Comparison of ENCODE assay signal across 21 mouse cellular contexts in the genomic region with DNA sequence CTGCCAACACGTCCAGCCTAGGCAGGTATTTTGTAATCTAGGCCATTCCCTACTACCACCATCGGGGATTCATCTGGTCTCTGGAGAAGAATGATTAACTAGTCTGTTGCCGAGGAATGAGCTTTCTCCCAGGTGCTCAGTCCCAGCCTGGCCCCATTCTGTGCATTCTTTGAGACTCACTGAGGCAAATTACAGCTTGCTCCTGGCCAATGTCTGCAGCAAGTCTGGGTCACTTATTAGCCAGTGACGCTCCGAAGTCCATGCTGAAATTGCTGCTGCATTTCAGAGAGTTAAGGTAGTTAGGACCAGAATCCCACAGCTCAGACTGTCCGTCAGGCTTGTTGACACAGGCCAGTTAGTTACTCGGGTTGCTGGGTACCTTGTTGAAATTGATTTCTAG. TPM values are rescaled to one million over a fixed set of nuclear protein-coding genes. Genes with fewer than 3 reads are reported as not detected.
DNase-seq lines count a peak whose midpoint lies in the region; ATAC-seq and TF ChIP-seq lines count a peak whose summit lies in the region.
"Had no signal": no experiment of that assay in that cellular context is flagged by ENCODE, and none has a peak within 500 bp of the region (broad histone marks: within the 10 kb centered on the region; RNA-seq: fewer than 3 reads in every experiment).

No protein-coding gene starts in this region.

- no peak for TF ChIP-seq EP300 in stomach, postnatal 0 days (optimal IDR thresholded peaks at IDR 0.05)

- H3K4me2 ChIP-seq in stomach, embryonic 15.5 days, result no peak overlapping the region
- no peak overlapping the region for H3K4me2 ChIP-seq in stomach, postnatal 0 days (replicated peaks; ENCODE audit: low read depth)
- no peak overlapping the region; the same call in 1 of the 2 replicates for H3K4me2 ChIP-seq in liver, embryonic 12.5 days
- H3K4me2 ChIP-seq: forebrain, embryonic 13.5 days; heart, embryonic 12.5 days; limb, embryonic 12.5 days; midbrain, embryonic 15.5 days had no signal

- no peak overlapping the region for H3K4me3 ChIP-seq in stomach, embryonic 15.5 days (replicated peaks)
- H3K4me3 ChIP-seq in stomach, postnatal 0 days (ENCODE audit: low read depth, low read length), result no peak overlapping the region
- no peak overlapping the region for H3K4me3 ChIP-seq in liver, embryonic 12.5 days
- H3K4me3 ChIP-seq in gastrocnemius, adult 2 months, result no peak overlapping the region
- H3K4me3 ChIP-seq: forebrain, embryonic 13.5 days; heart, embryonic 12.5 days; layer of hippocampus, adult 2 months; limb, embryonic 12.5 days; midbrain, embryonic 15.5 days had no signal

- ATAC-seq in stomach, embryonic 15.5 days (ENCODE audit: insufficient read depth, low FRiP score, low read depth), result 0 out of 2 replicates have a peak, but pooled peaks have one; percentile 24
- no peak for ATAC-seq in stomach, postnatal 0 days (ENCODE audit: low FRiP score, low TSS enrichment)
- no peak for ATAC-seq in liver, embryonic 12.5 days
- ATAC-seq: CD4-positive, CD25-positive, alpha-beta regulatory T cell, adult 4 months; forebrain, embryonic 13.5 days; hindbrain, embryonic 16.5 days; midbrain, embryonic 15.5 days had no signal

- no peak for DNase-seq in stomach, postnatal 0 days (ENCODE audit: low spot score)
- DNase-seq in kidney, postnatal 10 days, result peak; percentile 73
- DNase-seq in gastrocnemius, adult 2 months, result no peak
- DNase-seq in testis, postnatal 10 days (ENCODE audit: low spot score), result no peak
- DNase-seq in ovary, postnatal 10 days (ENCODE audit: low spot score), result no peak
- no peak for DNase-seq in left cerebral cortex, adult 18-20 months (ENCODE audit: low spot score in 2 of 2)
- DNase-seq: adrenal gland, adult 2 months; cerebellum, postnatal 36 days; heart, postnatal 36 days; spleen, adult 18-20 months; thymus, postnatal 25 days had no signal

- H3K27me3 ChIP-seq in stomach, embryonic 15.5 days (replicated peaks), result no peaks in the 10 kb centered on the region
- H3K27me3 ChIP-seq in stomach, postnatal 0 days (ENCODE audit: control insufficient read depth, insufficient read depth, low read length), result no peaks in the 10 kb centered on the region
- no peaks in the 10 kb centered on the region for H3K27me3 ChIP-seq in liver, embryonic 12.5 days (replicated peaks)
- H3K27me3 ChIP-seq: forebrain, embryonic 13.5 days; heart, embryonic 12.5 days; limb, embryonic 12.5 days; midbrain, embryonic 15.5 days had no signal

- H3K9ac ChIP-seq in stomach, embryonic 15.5 days, result no peak overlapping the region
- H3K9ac ChIP-seq in stomach, postnatal 0 days (ENCODE audit: low read length), result no peak overlapping the region
- H3K9ac ChIP-seq in liver, embryonic 12.5 days, result 0 out of 2 replicates have a peak overlapping the region, but pooled peaks have one; percentile 17
- H3K9ac ChIP-seq: forebrain, embryonic 13.5 days; heart, embryonic 12.5 days; limb, embryonic 12.5 days; midbrain, embryonic 15.5 days had no signal

- H3K27ac ChIP-seq in stomach, embryonic 15.5 days, result no peak overlapping the region
- no peak overlapping the region for H3K27ac ChIP-seq in stomach, postnatal 0 days (replicated peaks)
- H3K27ac ChIP-seq in liver, embryonic 12.5 days, result peak overlapping the region; percentile 77
- H3K27ac ChIP-seq in gastrocnemius, adult 2 months, result no peak overlapping the region
- H3K27ac ChIP-seq: forebrain, embryonic 13.5 days; layer of hippocampus, adult 2 months; limb, embryonic 12.5 days; midbrain, embryonic 15.5 days had no signal

- intact Hi-C loops in gastrocnemius, adult 2 months (cut with DNase I), result no loop called here

- H3K4me1 ChIP-seq in stomach, embryonic 15.5 days, result no peaks in the 10 kb centered on the region
- H3K4me1 ChIP-seq in stomach, postnatal 0 days (replicated peaks; ENCODE audit: control insufficient read depth, insufficient read depth), result no peaks in the 10 kb centered on the region
- peaks cover 98% of the 10 kb centered on the region for H3K4me1 ChIP-seq in liver, embryonic 12.5 days
- H3K4me1 ChIP-seq: forebrain, embryonic 13.5 days; limb, embryonic 12.5 days; midbrain, embryonic 15.5 days had no signal

- no peaks in the 10 kb centered on the region for H3K36me3 ChIP-seq in stomach, embryonic 15.5 days
- H3K36me3 ChIP-seq in stomach, postnatal 0 days (ENCODE audit: control insufficient read depth, insufficient read depth, low read length), result no peaks in the 10 kb centered on the region
- peaks cover 30% of the 10 kb centered on the region for H3K36me3 ChIP-seq in liver, embryonic 12.5 days
- H3K36me3 ChIP-seq: G1E; midbrain, embryonic 15.5 days had no signal

- 57% methylated on average over 7 of the region's 7 CpGs for WGBS in stomach, embryonic 15.5 days
- 57% methylated on average over 7 of the region's 7 CpGs for WGBS in stomach, postnatal 0 days
- 70% methylated on average over 7 of the region's 7 CpGs for WGBS in liver, embryonic 12.5 days (ENCODE audit: insufficient replicate concordance)

- TF ChIP-seq CTCF in stomach, postnatal 0 days (IDR thresholded peaks at IDR 0.05; ENCODE audit: low read depth), result no peak
- no peak for TF ChIP-seq CTCF in gastrocnemius, adult 2 months (IDR thresholded peaks at IDR 0.05)

- H3K9me3 ChIP-seq in stomach, embryonic 15.5 days, result no peaks in the 10 kb centered on the region
- no peaks in the 10 kb centered on the region for H3K9me3 ChIP-seq in stomach, postnatal 0 days (ENCODE audit: control insufficient read depth, low read length)
- H3K9me3 ChIP-seq in liver, embryonic 12.5 days (replicated peaks), result no peaks in the 10 kb centered on the region
- H3K9me3 ChIP-seq: forebrain, embryonic 13.5 days; G1E; heart, embryonic 12.5 days; limb, embryonic 12.5 days; midbrain, embryonic 15.5 days had no signal

RNA-seq across cellular contexts. Expression of gene Ap2a2, which starts 19.4 kb away (rescaled TPM):
- 78.4 TPM in 2 replicates for polyA plus RNA-seq in stomach, embryonic 15.5 days (2015; fragmentation: Nextera tagmentation; extraction: Ambion mirVana)
- polyA plus RNA-seq in stomach, postnatal 0 days (2015; fragmentation: Nextera tagmentation; extraction: Ambion mirVana), result 30.8 and 33.0 TPM in 2 replicates
- 91.6 and 92.0 TPM in 2 replicates for polyA plus RNA-seq in liver, embryonic 12.5 days (2016; fragmentation: Nextera tagmentation; extraction: Ambion mirVana)
- total RNA-seq in gastrocnemius, adult 2 months (2021), result 10 to 100 TPM; 52.2 to 52.9 TPM
- total RNA-seq in left cerebral cortex, adult 18-20 months (2021), result 100 to 1,000 TPM; 198 to 218 TPM

RNA-seq across cellular contexts. Expression of gene Chid1, which starts 41.7 kb away (rescaled TPM):
- polyA plus RNA-seq in stomach, embryonic 15.5 days (2015; fragmentation: Nextera tagmentation; extraction: Ambion mirVana), result 50.7 and 58.0 TPM in 2 replicates
- 20.8 and 22.6 TPM in 2 replicates for polyA plus RNA-seq in stomach, postnatal 0 days (2015; fragmentation: Nextera tagmentation; extraction: Ambion mirVana)
- polyA plus RNA-seq in liver, embryonic 12.5 days (2016; fragmentation: Nextera tagmentation; extraction: Ambion mirVana), result 32.0 and 32.7 TPM in 2 replicates
- total RNA-seq in gastrocnemius, adult 2 months (2021), result 10 to 100 TPM; 11.5 to 21.6 TPM
- total RNA-seq in left cerebral cortex, adult 18-20 months (2021), result 10 to 100 TPM; 60.4 to 72.2 TPM
